Mouse (Mus musculus): Measurements from ENCODE around the gene Lrrc32.

The Lrrc32 gene

DNA sequence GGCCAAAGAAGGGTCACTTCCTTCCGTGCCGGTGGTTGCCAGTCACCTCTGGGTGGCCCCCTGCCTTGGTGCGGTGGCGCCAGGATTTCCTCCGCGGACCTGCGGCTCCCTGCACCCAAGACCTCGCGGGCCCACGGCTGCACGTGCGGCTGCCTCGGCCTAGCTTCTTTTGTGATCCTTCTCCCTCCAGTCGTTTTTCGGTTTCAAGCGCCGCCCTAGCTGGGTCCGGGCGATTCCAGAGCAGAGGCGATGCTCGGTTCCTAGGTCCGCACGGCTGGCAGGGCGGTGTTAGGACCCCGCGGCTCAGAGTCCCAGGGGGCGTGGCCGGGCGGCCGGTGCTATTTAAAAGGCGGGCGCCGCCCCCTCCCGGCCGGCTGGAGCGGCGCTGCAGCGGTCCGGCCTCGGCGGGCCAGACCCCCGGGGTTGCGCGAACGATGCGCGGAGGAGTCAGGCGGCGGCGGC is 571 bp downstream of the Lrrc32 start:
- DNase-seq = peak; percentile 72

DNA sequence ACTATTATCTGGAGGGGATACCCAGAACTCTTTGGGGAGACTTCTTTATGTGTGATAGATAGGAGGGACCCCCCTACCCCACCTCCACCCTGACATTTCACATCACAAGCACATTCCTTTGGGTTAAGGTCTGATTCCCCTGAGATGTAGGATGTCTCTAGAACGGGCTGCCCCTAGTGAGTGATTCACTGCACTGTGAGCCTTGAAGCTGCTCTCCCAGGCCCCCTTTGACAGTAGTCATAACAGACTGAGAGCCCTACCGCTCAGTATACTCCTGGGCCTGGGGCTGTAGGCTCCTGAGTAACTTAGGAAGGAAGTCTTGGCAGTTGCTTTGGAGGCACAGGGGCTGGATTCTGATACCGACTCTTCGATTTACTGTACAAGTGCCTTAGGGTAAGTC is 1.2 kb downstream of the Lrrc32 start:
- no peak for DNase-seq

DNA sequence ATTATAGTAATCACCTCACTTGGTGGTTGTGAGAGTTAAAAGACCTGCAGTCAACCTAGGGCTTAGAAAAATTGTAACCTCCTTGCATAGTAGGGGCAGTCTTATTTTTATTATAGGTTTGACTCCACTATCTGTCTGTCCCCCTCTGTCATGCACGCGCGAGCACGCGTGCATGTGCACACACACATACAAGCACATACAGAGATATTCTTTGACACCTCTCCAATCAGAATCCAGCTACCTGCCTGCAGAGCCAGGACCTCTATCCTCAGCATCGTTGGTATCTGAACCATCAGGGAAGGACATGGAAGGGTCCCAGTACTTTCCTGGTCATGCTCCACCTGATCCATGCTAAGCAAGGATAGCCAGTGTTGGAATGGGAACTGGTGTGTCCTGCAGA is 1.8 kb downstream of the Lrrc32 start:
- no peak for DNase-seq

DNA sequence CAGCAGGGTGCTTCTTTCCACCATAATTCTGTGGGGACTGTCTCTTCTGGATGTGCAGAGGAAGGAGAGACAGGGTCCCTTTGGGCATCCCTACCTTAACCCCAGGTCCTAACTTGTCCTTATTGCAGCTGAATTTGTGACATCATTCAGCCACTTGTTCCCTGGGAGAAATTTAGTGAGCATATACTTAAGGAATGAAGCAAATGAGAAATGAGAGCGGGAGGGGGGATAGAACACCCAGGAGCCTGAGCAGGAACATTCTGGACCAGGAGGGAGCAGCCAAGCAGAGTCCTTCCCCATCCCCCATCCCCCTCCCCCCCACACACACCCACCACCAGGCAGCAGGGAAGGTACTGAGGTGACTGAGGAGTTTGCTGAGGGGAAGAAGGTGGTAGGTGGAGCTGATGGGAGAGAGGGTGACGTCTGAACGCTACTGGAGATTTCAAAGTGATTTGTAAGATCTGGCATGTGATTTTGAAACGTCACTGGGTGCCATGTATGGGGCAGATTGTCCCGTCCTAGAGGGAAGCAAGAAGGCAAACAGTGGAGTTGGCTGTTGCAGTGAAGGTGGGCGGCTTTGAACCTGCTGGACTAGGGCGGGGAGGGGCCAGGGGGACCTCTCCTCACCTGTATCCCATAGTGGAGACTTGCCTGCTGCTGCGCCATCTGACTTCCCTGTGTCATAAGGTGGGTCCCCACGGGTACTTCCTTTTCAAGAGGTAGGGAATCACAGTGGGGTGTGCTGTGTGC is 2.5 kb downstream of the Lrrc32 start:
- DNase-seq = no peak

DNA sequence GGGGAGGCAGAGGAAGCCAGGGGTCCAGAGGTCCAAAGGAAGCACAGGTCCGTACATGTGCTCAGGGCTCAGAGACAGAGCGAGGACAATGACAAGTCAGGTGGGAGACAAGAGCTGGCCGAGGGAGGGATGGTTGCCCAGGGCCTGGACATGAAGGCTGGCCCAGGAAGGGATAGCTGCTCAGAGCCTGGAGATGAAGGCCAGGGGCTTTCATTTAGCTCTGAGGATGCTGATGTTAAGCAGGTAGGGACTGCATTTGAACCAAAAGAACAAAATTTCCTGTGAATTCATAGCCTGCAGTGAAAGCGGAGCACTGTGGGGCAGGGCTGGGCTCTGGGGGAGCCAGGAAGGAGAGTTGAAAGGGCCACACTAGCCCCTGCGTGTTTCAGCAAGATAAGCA is 3.2 kb downstream of the Lrrc32 start:
- DNase-seq = no peak

GRCm38 (mm10) chr7:98493307-98493706 is 4.2 kb downstream of the Lrrc32 start:
- DNase-seq = no peak

GRCm38 (mm10) chr7:98493901-98494480 is 4.9 kb downstream of the Lrrc32 start:
- no peak for DNase-seq

DNA sequence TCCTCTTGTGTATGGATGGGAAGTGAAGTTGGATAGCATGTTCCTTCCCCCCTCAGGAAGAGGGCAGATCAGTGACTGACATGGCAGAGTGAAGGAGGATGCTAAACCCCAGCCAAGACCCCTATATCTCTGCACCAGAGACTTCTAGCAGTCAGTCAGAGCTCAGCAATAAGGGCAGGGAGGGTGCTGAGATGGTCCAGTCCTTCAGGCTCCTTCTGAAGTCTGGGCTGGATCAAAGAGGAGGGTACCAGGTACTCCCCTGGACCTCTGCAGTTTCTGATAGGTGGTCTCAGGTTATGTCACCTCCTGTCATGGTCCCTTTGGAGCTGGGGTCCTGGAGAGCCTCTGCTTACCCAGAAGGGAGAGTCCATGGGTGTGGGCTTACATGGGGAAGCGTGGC is 6.5 kb downstream of the Lrrc32 start:
- no peak for DNase-seq

DNA sequence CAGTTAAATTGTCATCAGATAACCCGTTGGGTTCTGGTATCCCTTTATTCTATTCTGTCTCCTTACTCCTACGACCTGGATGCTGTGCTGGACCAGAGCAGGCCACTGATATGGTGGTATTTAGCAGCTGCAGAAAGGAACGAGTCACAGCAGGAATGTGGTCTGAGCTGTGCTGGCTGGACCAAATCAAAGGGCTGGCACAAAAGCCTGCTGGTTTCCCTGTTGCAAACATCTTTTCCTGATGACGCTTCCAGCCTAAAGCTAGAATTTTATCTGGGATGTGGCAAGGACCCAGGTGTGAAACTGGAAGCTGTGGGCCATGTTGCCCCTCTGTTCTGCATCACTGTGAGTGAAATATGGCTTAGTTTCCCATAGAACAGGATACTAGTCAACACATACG is 8.4 kb downstream of the Lrrc32 start:
- no peak for DNase-seq

DNA sequence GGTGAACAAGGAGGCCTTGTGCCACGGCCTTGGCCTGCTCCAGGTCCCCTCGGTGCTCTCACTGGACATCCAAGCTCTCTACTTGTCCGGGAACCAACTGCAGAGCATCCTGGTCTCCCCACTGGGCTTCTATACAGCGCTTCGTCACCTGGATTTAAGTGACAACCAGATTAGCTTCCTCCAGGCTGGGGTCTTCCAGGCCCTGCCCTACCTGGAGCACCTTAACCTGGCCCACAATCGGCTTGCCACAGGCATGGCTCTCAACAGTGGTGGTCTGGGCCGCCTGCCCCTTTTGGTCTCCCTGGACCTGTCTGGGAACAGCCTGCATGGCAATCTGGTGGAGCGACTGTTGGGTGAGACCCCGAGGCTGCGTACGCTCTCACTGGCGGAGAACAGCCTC is 9.0 kb downstream of the Lrrc32 start:
- no peak for DNase-seq

DNA sequence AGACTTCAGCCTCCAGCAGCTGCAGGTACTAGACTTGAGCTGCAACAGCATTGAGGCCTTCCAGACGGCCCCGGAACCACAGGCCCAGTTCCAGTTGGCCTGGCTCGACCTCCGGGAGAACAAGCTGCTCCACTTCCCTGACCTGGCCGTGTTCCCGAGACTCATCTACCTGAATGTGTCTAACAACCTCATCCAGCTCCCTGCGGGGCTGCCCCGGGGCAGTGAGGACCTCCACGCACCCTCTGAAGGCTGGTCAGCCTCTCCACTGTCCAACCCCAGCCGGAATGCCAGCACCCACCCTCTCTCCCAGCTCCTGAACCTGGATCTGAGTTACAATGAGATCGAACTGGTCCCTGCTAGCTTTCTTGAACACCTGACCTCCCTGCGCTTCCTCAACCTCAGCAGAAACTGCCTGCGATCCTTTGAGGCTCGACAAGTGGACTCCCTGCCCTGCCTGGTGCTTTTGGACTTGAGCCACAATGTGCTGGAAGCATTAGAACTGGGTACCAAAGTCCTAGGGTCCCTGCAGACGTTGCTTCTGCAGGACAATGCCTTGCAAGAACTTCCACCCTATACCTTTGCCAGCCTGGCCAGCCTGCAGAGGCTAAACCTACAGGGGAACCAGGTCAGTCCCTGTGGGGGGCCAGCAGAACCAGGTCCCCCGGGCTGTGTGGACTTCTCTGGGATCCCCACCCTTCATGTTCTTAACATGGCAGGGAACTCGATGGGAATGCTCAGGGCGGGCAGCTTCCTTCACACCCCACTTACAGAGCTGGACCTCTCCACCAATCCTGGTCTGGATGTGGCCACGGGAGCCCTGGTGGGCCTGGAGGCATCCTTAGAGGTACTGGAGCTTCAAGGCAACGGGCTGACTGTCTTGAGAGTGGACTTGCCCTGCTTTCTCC is 9.8 kb downstream of the Lrrc32 start:
- no peak for DNase-seq

DNA sequence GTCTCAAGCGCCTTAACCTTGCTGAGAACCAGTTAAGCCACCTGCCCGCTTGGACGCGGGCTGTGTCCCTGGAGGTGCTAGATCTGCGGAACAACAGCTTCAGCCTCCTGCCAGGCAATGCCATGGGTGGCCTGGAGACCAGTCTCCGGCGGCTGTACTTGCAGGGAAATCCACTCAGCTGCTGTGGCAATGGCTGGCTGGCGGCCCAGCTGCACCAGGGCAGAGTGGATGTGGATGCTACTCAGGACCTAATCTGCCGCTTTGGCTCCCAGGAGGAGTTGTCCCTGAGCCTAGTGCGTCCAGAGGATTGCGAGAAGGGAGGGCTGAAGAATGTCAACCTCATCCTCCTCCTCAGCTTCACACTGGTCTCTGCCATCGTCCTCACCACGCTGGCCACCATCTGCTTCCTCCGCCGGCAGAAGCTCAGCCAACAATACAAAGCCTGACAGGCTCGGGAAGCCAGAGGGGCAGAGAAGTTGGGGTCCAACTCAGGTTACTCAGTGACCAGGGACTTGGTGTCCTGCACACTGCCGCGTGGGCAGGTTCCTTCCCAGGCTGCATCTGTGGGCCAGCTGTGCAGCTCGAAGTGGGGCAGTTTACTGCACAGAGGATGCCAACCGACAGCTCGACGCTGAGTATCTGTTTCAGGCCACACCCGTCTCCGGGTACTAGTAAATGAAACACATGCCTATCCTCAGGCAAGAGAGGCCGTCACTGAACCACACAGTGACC is 10.6 kb downstream of the Lrrc32 start:
- DNase-seq = no peak

GRCm38 (mm10) chr7:98500470-98500869 is 11.4 kb downstream of the Lrrc32 start:
- DNase-seq = no peak

GRCm38 (mm10) chr7:98501078-98501477 is 12.0 kb downstream of the Lrrc32 start:
- no peak for DNase-seq

DNA sequence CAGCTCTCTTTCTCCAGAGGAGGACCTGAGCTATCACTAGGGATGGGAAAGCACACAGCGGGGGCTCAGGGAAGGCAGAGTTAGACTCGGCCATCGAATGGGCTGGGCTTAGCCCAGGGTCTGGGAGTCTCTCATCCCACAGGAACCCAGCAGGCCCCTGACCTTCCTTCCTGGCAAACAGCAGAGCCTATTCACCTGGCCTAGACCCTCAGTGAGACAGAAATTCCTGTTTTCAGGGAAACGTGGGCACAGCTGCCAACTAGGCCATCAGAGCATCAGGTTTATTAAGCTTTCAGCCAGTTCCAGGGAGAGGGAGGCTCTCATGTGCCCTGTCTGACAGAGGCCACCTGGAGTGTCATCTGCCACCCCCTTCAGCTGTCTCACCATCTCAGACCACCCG is 13.8 kb downstream of the Lrrc32 start:
- DNase-seq = no peak

- no peak for DNase-seq
Measured at GRCm38 (mm10) chr7:98503951-98504647, 15.0 kb downstream of the Lrrc32 start.

- DNase-seq = no peak
Measured at GRCm38 (mm10) chr7:98504726-98505314, 15.7 kb downstream of the Lrrc32 start.

GRCm38 (mm10) chr7:98505664-98506063 is 16.6 kb downstream of the Lrrc32 start:
- no peak for DNase-seq

- no peak for DNase-seq
Measured at GRCm38 (mm10) chr7:98510961-98511958, 22.2 kb downstream of the Lrrc32 start.

DNA sequence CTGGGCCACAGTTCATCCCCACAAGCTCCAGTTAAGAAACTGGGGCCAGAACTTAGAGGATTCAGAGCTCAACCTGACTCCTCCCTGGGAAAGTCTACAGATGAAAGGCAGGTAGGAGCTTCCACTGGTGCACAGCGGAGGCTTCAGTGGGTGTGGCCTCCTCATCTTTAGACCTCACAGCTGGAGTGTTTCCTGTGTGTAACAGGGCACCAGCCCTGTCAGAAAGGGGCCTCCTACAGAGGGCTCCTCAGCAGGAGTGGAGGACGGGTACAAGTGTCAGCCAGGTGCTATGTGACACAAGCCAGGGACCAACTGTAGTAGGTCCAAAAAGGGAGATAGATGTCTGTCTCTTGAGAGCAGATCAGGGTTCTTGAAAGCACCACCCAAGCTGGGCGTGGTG is 24.2 kb downstream of the Lrrc32 start:
- no peak for DNase-seq

GRCm38 (mm10) chr7:98522576-98522975 is 33.5 kb downstream of the Lrrc32 start:
- no peak for DNase-seq
